18 mouse cellular contexts compared by ENCODE assay signal in genomic region chr5:143409239-143409638, GRCm38 (mm10). TPM values are rescaled to one million over a fixed set of nuclear protein-coding genes. Genes with fewer than 3 reads are reported as not detected.
DNase-seq lines count a peak whose midpoint lies in the region; ATAC-seq and TF ChIP-seq lines count a peak whose summit lies in the region.
"Had no signal": no experiment of that assay in that cellular context is flagged by ENCODE, and none has a peak within 500 bp of the region (broad histone marks: within the 10 kb centered on the region; RNA-seq: fewer than 3 reads in every experiment).

No protein-coding gene starts in this region.

- DNase-seq in lung, embryonic 14.5 days, result peak; percentile 63
- no peak for DNase-seq in lung, adult 2 months
- DNase-seq in ZHBTc4 (ENCODE audit: low read depth, low spot score), result peak; percentile 23
- peak; percentile 61 for DNase-seq in lung, postnatal 36 days
- DNase-seq in ovary, postnatal 36 days (ENCODE audit: low spot score), result no peak
- DNase-seq: adrenal gland, postnatal 14 days; cerebellum, postnatal 10 days; gastrocnemius, postnatal 36 days; kidney, postnatal 14 days had no signal

- no peak overlapping the region for H3K4me2 ChIP-seq in lung, embryonic 14.5 days
- no peak overlapping the region for H3K4me2 ChIP-seq in liver, embryonic 12.5 days
- H3K4me2 ChIP-seq in heart, embryonic 12.5 days, result no peak overlapping the region
- H3K4me2 ChIP-seq: embryonic facial prominence, embryonic 12.5 days; heart, embryonic 11.5 days; intestine, embryonic 15.5 days; lung, embryonic 15.5 days; neural tube, embryonic 12.5 days had no signal

- peaks cover 83% of the 10 kb centered on the region for H3K36me3 ChIP-seq in lung, embryonic 14.5 days (ENCODE audit: insufficient read depth)
- peaks cover 80% of the 10 kb centered on the region for H3K36me3 ChIP-seq in liver, embryonic 12.5 days
- H3K36me3 ChIP-seq in heart, embryonic 12.5 days, result peaks cover 46% of the 10 kb centered on the region

- TF ChIP-seq CTCF in lung, embryonic 14.5 days (IDR thresholded peaks at IDR 0.05; ENCODE audit: low read depth), result no peak
- no peak for TF ChIP-seq CTCF in lung, adult 2 months (IDR thresholded peaks at IDR 0.05; ENCODE audit: insufficient read depth, low read length)

- no peak for ATAC-seq in lung, embryonic 14.5 days (ENCODE audit: insufficient read depth)
- ATAC-seq in liver, embryonic 12.5 days, result peak; percentile 82
- no peak; the same call in 1 of the 2 replicates for ATAC-seq in heart, embryonic 12.5 days (ENCODE audit: insufficient number of reproducible peaks, low FRiP score)
- ATAC-seq in frontal cortex, adult (ENCODE audit: low TSS enrichment), result no peak
- ATAC-seq: intestine, embryonic 15.5 days had no signal

- no peak overlapping the region for H3K9ac ChIP-seq in lung, embryonic 14.5 days
- no peak overlapping the region for H3K9ac ChIP-seq in liver, embryonic 12.5 days
- no peak overlapping the region for H3K9ac ChIP-seq in heart, embryonic 12.5 days
- H3K9ac ChIP-seq: embryonic facial prominence, embryonic 12.5 days; intestine, embryonic 15.5 days; lung, embryonic 15.5 days; neural tube, embryonic 12.5 days had no signal

- no peaks in the 10 kb centered on the region for H3K27me3 ChIP-seq in lung, embryonic 14.5 days (ENCODE audit: insufficient read depth, low read length)
- H3K27me3 ChIP-seq in liver, embryonic 12.5 days (replicated peaks), result no peaks in the 10 kb centered on the region
- no peaks in the 10 kb centered on the region for H3K27me3 ChIP-seq in heart, embryonic 12.5 days (replicated peaks)
- H3K27me3 ChIP-seq: embryonic facial prominence, embryonic 12.5 days; intestine, embryonic 15.5 days; lung, embryonic 15.5 days; neural tube, embryonic 12.5 days had no signal

- TF ChIP-seq POLR2A in lung, adult 2 months (IDR thresholded peaks at IDR 0.05; ENCODE audit: borderline replicate concordance, extremely low read depth, low read depth, low read length), result no peak

- 24% methylated on average over 3 of the region's 3 CpGs for WGBS in lung, embryonic 14.5 days
- WGBS in lung, adult 2 months, result 24% methylated on average over 3 of the region's 3 CpGs
- 16% methylated on average over 3 of the region's 3 CpGs for WGBS in liver, embryonic 12.5 days (ENCODE audit: insufficient replicate concordance)
- 56% methylated on average over 3 of the region's 3 CpGs for WGBS in heart, embryonic 12.5 days

- H3K4me3 ChIP-seq in lung, embryonic 14.5 days (ENCODE audit: low read depth, low read length), result no peak overlapping the region
- no peak overlapping the region for H3K4me3 ChIP-seq in lung, adult 2 months (replicated peaks; ENCODE audit: extremely low read depth, low read depth, low read length)
- H3K4me3 ChIP-seq in liver, embryonic 12.5 days, result no peak overlapping the region
- H3K4me3 ChIP-seq in heart, embryonic 12.5 days, result no peak overlapping the region
- H3K4me3 ChIP-seq: embryonic facial prominence, embryonic 12.5 days; intestine, embryonic 15.5 days; lung, embryonic 15.5 days; neural tube, embryonic 12.5 days had no signal

- H3K4me1 ChIP-seq in lung, embryonic 14.5 days (ENCODE audit: insufficient read depth), result peaks cover 5% of the 10 kb centered on the region
- peaks cover 17% of the 10 kb centered on the region for H3K4me1 ChIP-seq in lung, adult 2 months (ENCODE audit: control insufficient read depth, insufficient read depth, low read length)
- H3K4me1 ChIP-seq in liver, embryonic 12.5 days, result peaks cover 66% of the 10 kb centered on the region
- peaks cover 48% of the 10 kb centered on the region for H3K4me1 ChIP-seq in heart, embryonic 12.5 days (replicated peaks)

- H3K27ac ChIP-seq in lung, embryonic 14.5 days (ENCODE audit: low read depth), result no peak overlapping the region
- H3K27ac ChIP-seq in liver, embryonic 12.5 days, result 0 out of 2 replicates have a peak overlapping the region, but pooled peaks have one; percentile 6
- no peak overlapping the region for H3K27ac ChIP-seq in heart, embryonic 12.5 days (ENCODE audit: poor library complexity, severe bottlenecking)
- H3K27ac ChIP-seq: embryonic facial prominence, embryonic 12.5 days; intestine, embryonic 15.5 days; lung, embryonic 15.5 days; neural tube, embryonic 12.5 days had no signal

- no peaks in the 10 kb centered on the region for H3K9me3 ChIP-seq in lung, embryonic 14.5 days (ENCODE audit: low read depth, low read length)
- H3K9me3 ChIP-seq in liver, embryonic 12.5 days (replicated peaks), result peaks cover 14% of the 10 kb centered on the region
- H3K9me3 ChIP-seq in heart, embryonic 12.5 days (replicated peaks), result no peaks in the 10 kb centered on the region
- H3K9me3 ChIP-seq: embryonic facial prominence, embryonic 12.5 days; intestine, embryonic 15.5 days; lung, embryonic 15.5 days; neural tube, embryonic 12.5 days had no signal

RNA-seq across cellular contexts. Expression of gene Kdelr2, which starts 5.6 kb away (rescaled TPM):
- 343 and 370 TPM in 2 replicates for polyA plus RNA-seq in lung, embryonic 14.5 days (2014; fragmentation: Nextera tagmentation; extraction: Ambion mirVana)
- 131 TPM in 2 replicates for polyA plus RNA-seq in lung, adult 2 months (2012; rRNA removed)
- polyA plus RNA-seq in liver, embryonic 12.5 days (2016; fragmentation: Nextera tagmentation; extraction: Ambion mirVana), result 171 and 174 TPM in 2 replicates
- polyA plus RNA-seq in heart, embryonic 12.5 days (2016; fragmentation: Nextera tagmentation; extraction: Ambion mirVana), result 285 TPM in 2 replicates

RNA-seq across cellular contexts. Expression of gene Grid2ip, which starts 52.1 kb away (rescaled TPM):
- polyA plus RNA-seq in lung, embryonic 14.5 days (2014; fragmentation: Nextera tagmentation; extraction: Ambion mirVana), result 0.17 and 0.27 TPM in 2 replicates
- 0.02 and 0.09 TPM in 2 replicates for polyA plus RNA-seq in lung, adult 2 months (2012; rRNA removed)
- polyA plus RNA-seq in liver, embryonic 12.5 days (2016; fragmentation: Nextera tagmentation; extraction: Ambion mirVana), result 0.04 TPM in 1 of 2 replicates, not detected in the other
- polyA plus RNA-seq in heart, embryonic 12.5 days (2016; fragmentation: Nextera tagmentation; extraction: Ambion mirVana), result 0.14 and 0.51 TPM in 2 replicates
- polyA plus RNA-seq: G1E had no signal

RNA-seq across cellular contexts. Expression of gene Daglb, which starts 55.1 kb away (rescaled TPM):
- 7.3 and 9.2 TPM in 2 replicates for polyA plus RNA-seq in lung, embryonic 14.5 days (2014; fragmentation: Nextera tagmentation; extraction: Ambion mirVana)
- polyA plus RNA-seq in lung, adult 2 months (2012; rRNA removed), result 16.5 and 18.1 TPM in 2 replicates
- polyA plus RNA-seq in liver, embryonic 12.5 days (2016; fragmentation: Nextera tagmentation; extraction: Ambion mirVana), result 11.8 and 12.6 TPM in 2 replicates
- 10.6 TPM in 2 replicates for polyA plus RNA-seq in heart, embryonic 12.5 days (2016; fragmentation: Nextera tagmentation; extraction: Ambion mirVana)

Comparison
In these comparisons a context has a peak if more than half of its experiments do, and no peak if none do; other contexts are left out.
1. DNase-seq: peak in lung, embryonic 14.5 days (single experiment), ZHBTc4 (single experiment) and lung, postnatal 36 days (single experiment); none in lung, adult 2 months (single experiment) and ovary, postnatal 36 days (single experiment).